Mouse (Mus musculus): ENCODE data around the gene Add1. TPM values are rescaled to one million over a fixed set of nuclear protein-coding genes. Genes with fewer than 3 reads are reported as not detected.
"Not testable (repeated sequence)": the region's sequence is repeated elsewhere in the genome, so short reads cannot be mapped to it uniquely, and the experiment has no call there.

Add1 gene
- polyA plus RNA-seq, 1 experiment, result 152 TPM

DNA sequence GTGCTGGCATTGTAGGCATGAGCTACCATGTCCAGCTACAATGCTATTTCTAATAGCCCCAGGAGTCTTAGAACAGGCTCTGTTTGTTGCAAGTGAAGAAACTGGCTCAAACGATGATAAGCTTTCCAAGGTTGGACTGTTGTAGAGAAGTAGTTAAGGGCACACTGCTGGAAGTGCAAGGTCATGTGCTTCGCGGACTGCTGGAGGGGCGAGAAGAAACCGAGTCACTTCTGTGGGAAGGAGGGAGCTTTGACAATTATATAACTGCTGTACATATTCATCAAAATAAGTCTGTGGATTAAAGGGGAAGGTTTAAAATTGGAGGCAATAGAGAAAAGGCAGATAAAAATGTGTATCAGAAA, 8.8 kb downstream of the Add1 start:
- DNase-seq (ENCODE audit: low read depth in 1 of 2, low spot score in 2 of 2), result no peak
- Histone ChIP-seq H3K4me1 (ENCODE audit: control insufficient read depth, insufficient read depth, insufficient read length) (peaks cover 1% of the 10 kb centered on the region), H3K27me3 (ENCODE audit: control insufficient read depth, insufficient read depth, low read length) (no peaks in the 10 kb centered on the region), H3K27ac (ENCODE audit: insufficient read depth, low read length) (no peak overlapping the region), H3K36me3 (ENCODE audit: control insufficient read depth, insufficient read depth, low read length) (0 out of 2 replicates have a peak, but pooled peaks cover 1% of the 10 kb centered on the region), H3K4me3 (ENCODE audit: extremely low read depth, insufficient read depth, insufficient read length) (no peak overlapping the region)
- TF ChIP-seq CTCF (IDR thresholded peaks at IDR 0.05; ENCODE audit: extremely low read depth, insufficient read depth, insufficient read length, insufficient replicate concordance) (no peak), POLR2A (IDR thresholded peaks at IDR 0.05; ENCODE audit: low read depth, low read length) (no peak)
- 52% methylated on average over 5 of the region's 5 CpGs for WGBS

DNA sequence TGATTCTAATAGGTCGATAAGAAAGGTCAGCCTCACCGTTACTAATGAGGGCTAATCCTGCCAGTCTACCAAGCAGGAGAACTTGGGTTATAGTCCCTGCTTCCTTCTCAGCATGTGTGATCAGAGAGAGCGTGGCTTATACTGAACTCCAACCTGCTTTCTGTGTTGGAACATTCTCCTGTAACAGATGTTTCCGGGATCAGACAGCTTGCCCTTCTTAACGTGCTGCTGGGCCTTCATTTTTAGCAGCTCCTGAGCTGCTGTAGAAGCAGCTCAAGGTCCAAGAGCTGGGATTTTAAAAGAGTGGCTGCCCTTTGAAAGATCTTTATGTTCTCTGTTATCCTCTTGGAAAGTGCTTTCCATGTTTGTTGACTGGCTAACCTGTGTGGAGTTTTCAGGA, 11.8 kb downstream of the Add1 start:
- H3K36me3 ChIP-seq (ENCODE audit: control insufficient read depth, insufficient read depth, low read length), result 0 out of 2 replicates have a peak, but pooled peaks cover 1% of the 10 kb centered on the region
- 89% methylated on average over 5 of the region's 5 CpGs for WGBS

GRCm38 (mm10) chr5:34587881-34588280, 14.4 kb downstream of the Add1 start:
- 93% methylated on average over 5 of the region's 5 CpGs for WGBS
- TF ChIP-seq CTCF (IDR thresholded peaks at IDR 0.05; ENCODE audit: extremely low read depth, insufficient read depth, insufficient read length, insufficient replicate concordance) (no peak), POLR2A (IDR thresholded peaks at IDR 0.05; ENCODE audit: low read depth, low read length) (no peak)
- Histone ChIP-seq H3K4me1 (ENCODE audit: control insufficient read depth, insufficient read depth, insufficient read length) (peaks cover 1% of the 10 kb centered on the region), H3K27me3 (ENCODE audit: control insufficient read depth, insufficient read depth, low read length) (no peaks in the 10 kb centered on the region), H3K36me3 (ENCODE audit: control insufficient read depth, insufficient read depth, low read length) (0 out of 2 replicates have a peak, but pooled peaks cover 1% of the 10 kb centered on the region), H3K27ac (ENCODE audit: insufficient read depth, low read length) (no peak overlapping the region), H3K4me3 (ENCODE audit: extremely low read depth, insufficient read depth, insufficient read length) (no peak overlapping the region)
- DNase-seq (ENCODE audit: low read depth in 1 of 2, low spot score in 2 of 2), result no peak

More for the DNA sequence above, 11.8 kb downstream of the Add1 start:
- DNase-seq (ENCODE audit: low read depth in 1 of 2, low spot score in 2 of 2), result no peak
- no peak for TF ChIP-seq POLR2A (IDR thresholded peaks at IDR 0.05; ENCODE audit: low read depth, low read length)
- TF ChIP-seq CTCF (IDR thresholded peaks at IDR 0.05; ENCODE audit: extremely low read depth, insufficient read depth, insufficient read length, insufficient replicate concordance), result no peak
- Histone ChIP-seq H3K27ac (ENCODE audit: insufficient read depth, low read length) (no peak overlapping the region), H3K4me1 (ENCODE audit: control insufficient read depth, insufficient read depth, insufficient read length) (peaks cover 1% of the 10 kb centered on the region; the same call in 1 of the 2 replicates), H3K4me3 (ENCODE audit: extremely low read depth, insufficient read depth, insufficient read length) (no peak overlapping the region), H3K27me3 (ENCODE audit: control insufficient read depth, insufficient read depth, low read length) (no peaks in the 10 kb centered on the region)

GRCm38 (mm10) chr5:34590059-34590458, 16.6 kb downstream of the Add1 start:
- DNase-seq (ENCODE audit: low read depth in 1 of 2, low spot score in 2 of 2), result no peak
- Histone ChIP-seq H3K4me3 (ENCODE audit: extremely low read depth, insufficient read depth, insufficient read length) (no peak overlapping the region), H3K36me3 (ENCODE audit: control insufficient read depth, insufficient read depth, low read length) (no peaks in the 10 kb centered on the region), H3K4me1 (ENCODE audit: control insufficient read depth, insufficient read depth, insufficient read length) (no peaks in the 10 kb centered on the region; the same call in 1 of the 2 replicates), H3K27ac (ENCODE audit: insufficient read depth, low read length) (no peak overlapping the region), H3K27me3 (ENCODE audit: control insufficient read depth, insufficient read depth, low read length) (no peaks in the 10 kb centered on the region)
- TF ChIP-seq POLR2A (IDR thresholded peaks at IDR 0.05; ENCODE audit: low read depth, low read length) (no peak), CTCF (IDR thresholded peaks at IDR 0.05; ENCODE audit: extremely low read depth, insufficient read depth, insufficient read length, insufficient replicate concordance) (no peak)
- WGBS, result 87% methylated on average over 5 of the region's 5 CpGs

DNA sequence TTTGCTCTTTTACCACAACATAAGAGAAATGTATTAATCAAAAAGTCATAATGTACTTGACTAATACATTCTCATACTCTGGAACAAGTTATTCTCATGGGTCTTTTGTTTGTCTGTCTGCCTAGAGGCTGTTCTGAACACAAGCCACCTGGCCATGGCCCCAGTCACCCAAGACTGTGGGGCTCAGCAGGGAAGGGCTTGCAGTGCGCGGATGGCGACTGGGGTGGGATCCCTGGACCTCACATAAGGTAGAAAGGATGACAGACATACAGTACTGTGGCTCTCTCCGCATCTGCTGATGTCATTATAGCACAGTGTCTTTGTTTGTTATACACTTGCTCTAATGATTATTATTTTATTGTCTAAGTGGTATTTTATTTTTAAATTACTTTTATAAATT, 17.2 kb downstream of the Add1 start:
- Histone ChIP-seq H3K4me3 (ENCODE audit: extremely low read depth, insufficient read depth, insufficient read length) (no peak overlapping the region), H3K27me3 (ENCODE audit: control insufficient read depth, insufficient read depth, low read length) (no peaks in the 10 kb centered on the region), H3K36me3 (ENCODE audit: control insufficient read depth, insufficient read depth, low read length) (no peaks in the 10 kb centered on the region), H3K27ac (ENCODE audit: insufficient read depth, low read length) (no peak overlapping the region), H3K4me1 (ENCODE audit: control insufficient read depth, insufficient read depth, insufficient read length) (no peaks in the 10 kb centered on the region; the same call in 1 of the 2 replicates)
- no peak for DNase-seq (ENCODE audit: low read depth in 1 of 2, low spot score in 2 of 2)
- no peak for TF ChIP-seq CTCF (IDR thresholded peaks at IDR 0.05; ENCODE audit: extremely low read depth, insufficient read depth, insufficient read length, insufficient replicate concordance)
- 95% methylated on average over 4 of the region's 4 CpGs for WGBS

GRCm38 (mm10) chr5:34591388-34592004, 18.0 kb downstream of the Add1 start:
- DNase-seq (ENCODE audit: low read depth in 1 of 2, low spot score in 2 of 2), result no peak
- no peaks in the 10 kb centered on the region; the same call in 1 of the 2 replicates for H3K4me1 ChIP-seq (ENCODE audit: control insufficient read depth, insufficient read depth, insufficient read length)
- no peak overlapping the region for H3K4me3 ChIP-seq (ENCODE audit: extremely low read depth, insufficient read depth, insufficient read length)
- TF ChIP-seq POLR2A (IDR thresholded peaks at IDR 0.05; ENCODE audit: low read depth, low read length) (no peak), CTCF (IDR thresholded peaks at IDR 0.05; ENCODE audit: extremely low read depth, insufficient read depth, insufficient read length, insufficient replicate concordance) (no peak)
- H3K27ac ChIP-seq (ENCODE audit: insufficient read depth, low read length), result no peak overlapping the region
- 81% methylated on average over 5 of the region's 5 CpGs for WGBS
- no peaks in the 10 kb centered on the region for H3K27me3 ChIP-seq (ENCODE audit: control insufficient read depth, insufficient read depth, low read length)
- no peaks in the 10 kb centered on the region for H3K36me3 ChIP-seq (ENCODE audit: control insufficient read depth, insufficient read depth, low read length)

- WGBS, result 94% methylated on average over 5 of the region's 5 CpGs
- not testable (repeated sequence) for H3K36me3 ChIP-seq (ENCODE audit: control insufficient read depth, insufficient read depth, low read length); DNase-seq (ENCODE audit: low read depth in 1 of 2, low spot score in 2 of 2)
Observed at GRCm38 (mm10) chr5:34592224-34592623, 18.8 kb downstream of the Add1 start.

More at GRCm38 (mm10) chr5:34592224-34592623, 18.8 kb downstream of the Add1 start:
- H3K27ac ChIP-seq (ENCODE audit: insufficient read depth, low read length); H3K4me1 ChIP-seq (ENCODE audit: control insufficient read depth, insufficient read depth, insufficient read length); H3K4me3 ChIP-seq (ENCODE audit: extremely low read depth, insufficient read depth, insufficient read length); H3K27me3 ChIP-seq (ENCODE audit: control insufficient read depth, insufficient read depth, low read length): not testable (repeated sequence)

All from spleen, adult 2 months (tissue).